Mouse (Mus musculus) bone marrow, adult 2 months (tissue): ENCODE measurements around the gene Zcchc17. TPM values are rescaled to one million over a fixed set of nuclear protein-coding genes. Genes with fewer than 3 reads are reported as not detected.
A peak's percentile ranks its signal among the peaks of the same experiment; 100 is the strongest.

Experiments used
- H3K27ac ChIP-seq: fragments of 200-500 bp; 2 replicates; pipeline ENCODE4 v1.5.1; 2012; ENCODE audit warnings: low read depth, mild to moderate bottlenecking, control low read depth, inconsistent platforms, low read length; ENCODE audit not compliant: control insufficient read depth, poor library complexity, insufficient read depth
- H3K4me1 ChIP-seq: fragments of 200-500 bp; 2 replicates; pipeline ENCODE4 v1.6.1; 2011; ENCODE audit warnings: low read length; ENCODE audit not compliant: control insufficient read depth, insufficient read depth
- H3K4me3 ChIP-seq: fragments of 200-500 bp; replicated peaks from 2 replicates; pipeline ENCODE3; 2011; ENCODE audit warnings: mild to moderate bottlenecking, low read depth, low read length, control low read depth; ENCODE audit not compliant: control insufficient read depth
- CTCF ChIP-seq: fragments of 200-500 bp; IDR thresholded peaks from 2 replicates; pipeline ENCODE4 v1.5.1; 2011; ENCODE audit warnings: low read length, control low read depth; ENCODE audit not compliant: control insufficient read depth, insufficient read depth
- POLR2A ChIP-seq: fragments of 200-500 bp; IDR thresholded peaks from 2 replicates; pipeline ENCODE4 v1.6.1; 2011; ENCODE audit warnings: low read depth, mild to moderate bottlenecking, control low read depth, low read length, borderline replicate concordance; ENCODE audit not compliant: control insufficient read depth
- WGBS: fragments of 180-500 bp; shearing (Covaris S2); methylation state at CpG from one replicate; pipeline ENCODE4 v1.1.7; 2018; 5-methylcytosine and 5-hydroxymethylcytosine counted together
- polyA plus RNA-seq: library from polyadenylated mRNA; stranded (reverse); fragments of >200 nt; gene quantifications from 2 replicates; pipeline ENCODE4 v1.2.4, GENCODE M21; 2011; ENCODE audit warnings: low replicate concordance; ENCODE audit not compliant: missing spikeins, insufficient read depth, insufficient read length

Gene Zcchc17
- polyA plus RNA-seq, 1 experiment = 26.6 TPM

DNA sequence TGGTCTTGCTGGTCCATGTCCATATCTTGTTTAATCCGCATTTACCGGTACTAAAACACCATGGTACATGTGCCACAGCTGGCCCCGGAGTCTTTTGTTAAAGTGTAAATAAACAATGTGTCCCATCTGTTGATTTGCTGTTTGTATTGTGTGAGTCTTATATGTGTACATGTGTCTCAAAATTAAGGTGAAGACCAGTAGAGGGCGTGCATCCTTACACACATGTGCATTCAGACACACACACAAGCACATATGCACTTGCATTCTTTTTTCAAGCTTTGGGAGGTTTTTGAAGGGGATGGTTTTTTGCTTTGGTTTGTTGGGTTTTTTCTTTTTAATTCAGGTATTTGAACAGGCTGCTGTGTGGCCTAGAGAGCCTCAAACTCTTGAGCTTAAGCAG, 16.9 kb upstream of the Zcchc17 start:
- TF ChIP-seq CTCF (no peak), POLR2A (no peak)
- H3K27ac ChIP-seq = no peak overlapping the region
- no peaks in the 10 kb centered on the region for H3K4me1 ChIP-seq
- WGBS = 93% methylated on average over 4 of the region's 4 CpGs
- no peak overlapping the region for H3K4me3 ChIP-seq

DNA sequence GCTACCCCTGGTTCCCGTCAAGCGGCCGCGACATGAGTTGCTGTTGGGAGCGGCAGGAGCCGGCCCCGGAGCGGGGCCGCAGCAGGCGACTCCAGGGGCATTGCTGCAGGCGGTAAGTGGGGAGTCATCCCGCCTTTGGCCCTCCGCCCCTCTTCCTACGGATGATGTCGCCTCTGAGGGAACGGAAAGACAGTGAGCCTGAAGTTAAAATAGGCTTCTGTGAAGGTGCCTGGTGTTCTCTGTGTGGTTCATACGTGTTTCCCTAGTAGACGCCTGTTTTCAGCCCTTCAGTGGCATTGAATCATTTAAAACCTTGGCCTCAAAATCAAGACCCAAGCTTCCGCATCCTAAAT, 471 bp upstream of the Zcchc17 start:
- TF ChIP-seq POLR2A = no peak
- no peak for TF ChIP-seq CTCF
- under 1% methylated on average over 19 of the region's 19 CpGs for WGBS

DNA sequence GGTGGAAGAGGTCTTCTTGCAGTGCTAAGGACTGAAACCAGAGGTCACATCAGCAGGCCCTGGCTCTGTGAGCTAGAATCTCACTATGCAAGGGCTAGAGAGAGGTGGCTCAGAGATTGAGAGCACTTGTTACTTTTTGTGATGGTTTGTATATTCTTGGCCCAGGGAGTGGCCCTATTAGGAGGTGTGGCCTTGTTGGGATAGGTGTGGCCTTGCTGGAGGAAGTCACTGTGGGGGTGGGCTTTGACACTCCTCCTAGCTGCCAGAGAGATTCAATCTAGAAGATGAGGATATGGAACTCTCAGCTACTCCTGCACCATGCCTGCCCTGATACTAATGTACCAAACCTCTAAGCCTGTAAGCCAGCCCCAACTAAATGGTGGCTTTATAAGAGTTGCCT, 1.8 kb downstream of the Zcchc17 start:
- Histone ChIP-seq H3K4me3 (no peak overlapping the region), H3K4me1 (no peaks in the 10 kb centered on the region; the same call in 1 of the 2 replicates), H3K27ac (no peak overlapping the region)
- TF ChIP-seq POLR2A (no peak), CTCF (no peak)

More for the DNA sequence above, 471 bp upstream of the Zcchc17 start:
- Histone ChIP-seq H3K4me3 (peak overlapping the region; percentile 92), H3K4me1 (no peaks in the 10 kb centered on the region; the same call in 1 of the 2 replicates), H3K27ac (peak overlapping the region; percentile 62)

DNA sequence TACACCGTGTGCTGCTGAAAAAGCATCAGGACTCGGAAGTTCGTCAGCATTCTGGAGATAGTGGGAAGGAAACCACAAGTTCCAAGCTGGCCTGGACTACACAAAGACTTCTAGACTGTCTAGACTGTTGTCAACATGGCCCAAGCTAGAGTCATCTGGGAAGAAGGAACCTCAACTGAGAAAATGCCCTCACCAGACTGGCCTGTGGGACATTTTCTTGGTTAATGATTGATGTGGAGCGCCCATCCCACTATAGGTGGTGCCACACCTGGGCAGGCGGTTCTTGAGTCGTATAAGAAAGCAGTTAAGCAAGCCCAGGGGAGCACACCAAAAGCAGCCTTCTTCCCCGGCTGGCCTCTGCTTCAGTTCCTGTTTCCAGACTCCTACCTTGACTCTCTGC, 7.2 kb downstream of the Zcchc17 start:
- TF ChIP-seq POLR2A (no peak), CTCF (no peak)
- no peaks in the 10 kb centered on the region for H3K4me1 ChIP-seq
- H3K27ac ChIP-seq = no peak overlapping the region
- no peak overlapping the region for H3K4me3 ChIP-seq
- 80% methylated on average over 7 of the region's 7 CpGs for WGBS

DNA sequence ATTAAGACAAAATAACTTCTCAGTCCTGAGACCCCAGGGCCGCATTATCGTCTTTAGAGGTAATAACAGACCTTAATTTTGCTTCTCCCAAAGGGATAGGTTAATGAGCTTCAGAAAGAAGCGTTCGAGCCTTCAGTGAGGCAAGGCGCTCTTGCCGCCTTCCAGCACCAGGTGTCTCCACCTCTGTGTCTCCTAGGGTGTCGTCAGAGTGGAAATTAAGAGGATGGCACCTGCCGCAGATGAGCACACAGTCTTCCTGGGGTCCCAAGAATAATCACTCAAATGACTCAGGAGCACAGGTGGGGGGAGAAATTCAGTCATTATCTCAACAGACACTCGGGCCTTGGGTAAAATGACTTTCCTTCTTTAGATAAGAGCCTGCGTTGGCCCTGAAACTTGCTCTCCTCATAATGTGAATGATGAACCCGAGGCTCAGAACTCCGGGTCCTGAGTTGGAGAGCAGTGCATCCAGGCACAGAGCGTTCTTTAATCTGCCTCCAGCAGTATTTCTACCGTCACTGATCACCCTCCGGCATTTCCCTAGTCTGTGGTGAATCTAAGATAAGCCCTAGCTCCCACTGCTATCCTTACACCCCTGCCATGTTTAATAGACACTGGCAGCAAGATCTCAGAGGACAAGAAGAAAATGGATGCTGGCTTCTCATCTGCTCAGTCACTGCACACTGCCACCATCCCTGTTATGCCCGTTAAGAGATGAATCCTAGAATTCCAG, 8.9 kb downstream of the Zcchc17 start:
- H3K4me1 ChIP-seq = no peaks in the 10 kb centered on the region
- H3K4me3 ChIP-seq = no peak overlapping the region
- no peak overlapping the region for H3K27ac ChIP-seq
- 81% methylated on average over 16 of the region's 16 CpGs for WGBS
- TF ChIP-seq POLR2A (no peak), CTCF (no peak)

DNA sequence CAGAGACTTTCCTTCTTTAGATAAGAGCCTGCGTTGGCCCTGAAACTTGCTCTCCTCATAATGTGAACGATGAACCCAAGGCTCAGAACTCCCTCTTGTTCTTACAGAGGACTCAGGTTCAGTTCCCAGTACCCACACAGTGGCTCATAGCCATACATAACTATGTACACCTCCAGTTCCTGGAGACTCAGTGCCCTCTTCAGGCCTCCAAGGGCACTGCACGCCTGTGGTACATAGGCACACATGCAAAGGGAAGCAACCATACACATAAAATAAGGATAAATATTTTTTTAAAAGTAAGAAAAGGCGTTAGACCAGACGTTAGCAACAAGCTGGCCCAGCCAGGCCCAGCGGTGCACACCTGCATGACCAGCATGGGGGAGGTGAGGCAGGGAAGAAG, 10.1 kb downstream of the Zcchc17 start:
- H3K4me3 ChIP-seq = no peak overlapping the region
- no peaks in the 10 kb centered on the region for H3K4me1 ChIP-seq
- 91% methylated on average over 6 of the region's 6 CpGs for WGBS
- TF ChIP-seq POLR2A (no peak), CTCF (peak; percentile 31; the same call in 1 of the 2 replicates)
- no peak overlapping the region for H3K27ac ChIP-seq

DNA sequence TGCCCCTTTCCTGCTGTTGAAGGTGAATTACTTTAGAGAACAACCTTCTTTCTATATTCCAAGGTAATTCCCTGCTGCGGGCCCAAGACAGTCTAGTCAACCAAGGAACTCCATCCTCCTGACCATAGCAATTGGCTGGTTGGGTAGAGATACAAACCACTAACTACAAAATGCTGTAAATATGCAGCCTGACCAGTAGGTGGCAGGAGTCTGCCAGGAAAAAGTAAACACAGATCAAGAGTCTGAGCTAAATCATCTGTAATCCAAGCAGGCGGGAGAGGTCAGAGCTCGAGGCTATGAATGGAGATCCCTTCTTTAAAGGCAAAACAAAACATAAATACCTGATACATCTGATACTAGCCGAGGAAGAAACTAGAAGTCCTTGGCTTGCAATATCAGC, 18.1 kb downstream of the Zcchc17 start:
- Histone ChIP-seq H3K4me3 (no peak overlapping the region), H3K4me1 (no peaks in the 10 kb centered on the region), H3K27ac (no peak overlapping the region)
- TF ChIP-seq CTCF (no peak; the same call in 1 of the 2 replicates), POLR2A (no peak)
- 34% methylated on average over 4 of the region's 4 CpGs for WGBS

DNA sequence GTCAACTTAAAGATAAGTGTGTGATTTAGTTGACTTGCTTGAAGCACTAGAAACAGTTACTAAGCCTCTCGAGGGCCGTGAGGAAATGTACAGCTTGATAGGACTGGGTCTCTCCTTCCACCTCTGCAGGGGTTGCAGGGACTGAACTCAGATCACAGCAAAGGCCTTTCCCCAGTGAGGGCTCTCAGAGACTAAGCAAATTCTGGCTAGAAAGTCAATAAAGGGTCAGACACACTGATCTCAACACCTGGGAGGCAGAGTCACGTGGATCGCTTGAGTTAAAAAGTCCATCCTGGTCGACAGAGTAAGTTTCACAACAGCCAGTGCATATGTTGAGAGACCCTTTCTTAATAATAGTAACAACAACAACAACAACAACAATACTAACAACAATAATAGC, 23.9 kb downstream of the Zcchc17 start:
- no peaks in the 10 kb centered on the region for H3K4me1 ChIP-seq
- no peak overlapping the region for H3K4me3 ChIP-seq
- TF ChIP-seq CTCF (no peak), POLR2A (no peak)
- H3K27ac ChIP-seq = no peak overlapping the region
- WGBS = 87% methylated on average over 5 of the region's 5 CpGs

DNA sequence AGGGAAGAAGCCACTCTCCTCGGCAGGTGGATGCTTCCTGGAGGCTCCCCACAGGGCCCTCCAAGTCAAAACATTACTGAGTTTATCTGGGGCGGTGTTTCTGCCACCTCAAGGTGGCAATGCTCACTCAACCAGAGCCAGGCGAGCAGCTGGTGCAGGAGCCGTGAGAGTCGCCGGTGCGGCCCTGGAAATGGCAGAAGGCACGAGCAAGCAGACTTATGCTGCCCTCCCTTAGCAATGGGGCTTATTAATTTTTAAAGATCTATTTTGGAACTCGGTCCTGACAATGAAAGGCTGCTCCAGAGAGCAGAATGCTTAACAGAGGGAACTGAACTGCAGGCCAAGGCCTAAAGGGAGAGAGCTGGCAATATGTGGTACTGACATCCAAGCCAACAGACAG, 32.4 kb downstream of the Zcchc17 start:
- TF ChIP-seq CTCF = no peak
- no peak for TF ChIP-seq POLR2A
- no peaks in the 10 kb centered on the region for H3K4me1 ChIP-seq
- WGBS = 86% methylated on average over 9 of the region's 9 CpGs
- no peak overlapping the region for H3K4me3 ChIP-seq
- no peak overlapping the region for H3K27ac ChIP-seq
